Mouse (Mus musculus): ENCODE measurements around the gene Col4a1.

Gene Col4a1

DNA sequence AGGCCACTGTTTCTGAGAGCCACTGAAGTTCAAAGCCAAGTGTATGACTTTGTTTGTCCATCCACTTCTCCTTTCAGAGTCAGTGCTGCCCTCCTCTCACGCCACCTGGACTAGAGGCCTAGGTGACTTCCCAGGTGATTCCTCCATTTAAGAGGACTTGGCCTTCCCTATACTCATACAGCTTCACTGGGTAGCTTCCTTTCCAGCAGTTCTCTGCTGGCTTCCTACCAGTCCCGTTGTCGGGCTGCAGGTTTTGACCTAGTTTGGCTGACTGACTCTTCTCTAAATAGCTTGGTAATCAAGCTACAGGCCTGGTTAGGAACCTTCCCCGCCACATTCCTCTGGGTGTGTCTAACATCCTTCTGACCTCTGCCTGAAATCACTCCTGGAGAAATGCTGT lies 18.9 kb upstream of the Col4a1 start:
- DNase-seq (ENCODE audit: low spot score in 2 of 2), result no peak

DNA sequence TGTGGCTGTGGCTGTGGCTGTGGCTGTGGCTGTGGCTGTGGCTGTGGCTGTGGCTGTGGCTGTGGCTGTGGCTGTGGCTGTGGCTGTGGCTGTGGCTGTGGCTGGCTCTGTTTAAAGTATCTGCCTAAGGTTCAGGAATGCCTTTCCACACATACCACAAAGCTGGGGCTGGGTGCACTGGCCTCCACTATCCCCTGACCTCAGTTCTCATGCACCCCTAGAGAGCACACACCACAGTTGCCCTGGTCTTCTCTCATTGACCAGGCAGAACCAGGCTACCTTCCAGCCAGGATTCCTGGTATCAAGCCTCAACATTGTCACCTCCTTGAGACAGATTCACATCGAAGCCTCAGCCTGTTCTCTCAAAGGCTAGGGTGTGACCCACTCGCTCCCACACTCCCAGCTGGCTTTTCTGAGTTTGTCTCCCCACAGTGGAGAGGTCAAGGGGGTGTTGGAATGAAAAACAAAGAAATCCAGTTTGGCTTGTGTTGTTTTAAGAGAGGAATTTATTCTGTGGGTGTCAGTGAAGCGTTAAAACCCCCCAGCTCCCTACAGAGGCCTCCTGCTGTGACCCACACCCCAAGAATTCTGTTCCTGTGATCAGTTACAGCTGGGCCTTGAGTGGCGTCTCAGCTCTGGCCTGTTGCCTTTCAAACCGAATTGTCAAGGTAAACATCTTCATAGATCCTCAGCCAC lies 15.2 kb upstream of the Col4a1 start:
- no peak for DNase-seq (ENCODE audit: low spot score in 2 of 2)

DNA sequence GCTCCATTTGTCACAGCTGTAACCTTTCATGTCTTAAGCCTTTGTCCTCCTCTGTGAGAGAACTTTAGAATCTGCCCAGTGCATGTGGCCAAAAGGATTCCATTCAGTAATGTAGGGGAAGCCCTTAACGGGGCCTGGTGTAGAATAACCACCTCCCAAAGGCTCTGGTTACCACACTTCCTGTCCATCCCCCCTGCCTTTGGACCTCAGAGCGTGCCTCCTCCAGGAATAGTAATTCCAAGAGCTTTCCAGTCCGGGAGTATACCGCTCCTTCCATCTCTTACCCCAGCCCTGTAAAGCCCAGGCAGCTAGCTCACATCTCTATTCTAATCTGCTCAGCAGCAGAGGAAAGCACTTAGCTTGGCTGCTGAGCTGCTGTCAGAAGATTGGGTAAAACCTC lies 14.7 kb upstream of the Col4a1 start:
- DNase-seq (ENCODE audit: low spot score in 2 of 2), result peak in 1 of 2 experiments; percentile 7

DNA sequence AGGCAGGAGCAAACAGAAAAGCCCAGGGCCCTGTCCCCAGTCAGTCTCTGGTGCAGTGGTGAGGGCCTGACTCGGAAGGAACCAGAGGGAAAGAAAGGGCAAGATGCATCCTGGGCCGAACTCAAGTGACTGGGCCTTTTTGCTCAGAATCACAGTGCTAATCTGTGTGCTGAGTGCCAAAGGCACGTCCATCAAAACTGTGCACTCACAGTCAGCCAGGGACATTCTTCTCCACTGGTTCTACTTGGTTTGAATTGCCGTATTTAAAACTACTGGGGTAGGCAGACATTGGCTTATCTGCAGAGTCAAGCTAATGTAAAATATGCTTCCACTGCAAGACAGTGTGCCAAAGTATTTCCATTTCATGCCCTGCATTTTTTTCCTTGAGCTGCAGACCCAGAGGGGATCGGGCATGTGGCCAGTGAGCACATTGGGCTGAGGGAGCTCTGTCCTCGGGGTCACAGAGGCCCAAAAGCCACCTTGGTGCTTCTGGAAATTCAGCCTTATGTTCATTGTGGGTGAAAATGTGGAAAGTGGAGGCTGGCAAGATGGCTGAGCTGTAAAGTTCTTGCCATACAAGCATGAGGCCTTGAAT lies 12.3 kb upstream of the Col4a1 start:
- DNase-seq (ENCODE audit: low spot score in 2 of 2), result no peak

DNA sequence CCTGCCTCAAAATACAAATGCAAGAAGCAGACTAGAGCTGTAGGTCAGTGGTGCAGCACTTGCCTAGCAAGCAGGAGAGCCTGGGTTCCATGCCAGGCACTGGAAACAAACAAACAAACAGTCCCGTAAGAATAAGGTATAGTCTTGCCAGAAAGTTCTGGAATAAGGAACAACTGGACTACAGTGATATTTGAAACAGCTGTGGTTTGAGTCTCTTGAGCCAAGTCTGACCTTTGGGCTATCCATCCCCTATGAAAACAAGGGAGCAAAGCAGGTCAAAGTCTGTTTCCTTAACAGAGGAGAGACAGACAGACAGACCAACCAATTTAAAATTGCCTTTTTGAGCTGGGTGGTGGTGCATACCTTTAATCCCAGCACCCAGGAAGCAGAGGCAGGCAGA lies 11.1 kb upstream of the Col4a1 start:
- no peak for DNase-seq (ENCODE audit: low spot score in 2 of 2)

DNA sequence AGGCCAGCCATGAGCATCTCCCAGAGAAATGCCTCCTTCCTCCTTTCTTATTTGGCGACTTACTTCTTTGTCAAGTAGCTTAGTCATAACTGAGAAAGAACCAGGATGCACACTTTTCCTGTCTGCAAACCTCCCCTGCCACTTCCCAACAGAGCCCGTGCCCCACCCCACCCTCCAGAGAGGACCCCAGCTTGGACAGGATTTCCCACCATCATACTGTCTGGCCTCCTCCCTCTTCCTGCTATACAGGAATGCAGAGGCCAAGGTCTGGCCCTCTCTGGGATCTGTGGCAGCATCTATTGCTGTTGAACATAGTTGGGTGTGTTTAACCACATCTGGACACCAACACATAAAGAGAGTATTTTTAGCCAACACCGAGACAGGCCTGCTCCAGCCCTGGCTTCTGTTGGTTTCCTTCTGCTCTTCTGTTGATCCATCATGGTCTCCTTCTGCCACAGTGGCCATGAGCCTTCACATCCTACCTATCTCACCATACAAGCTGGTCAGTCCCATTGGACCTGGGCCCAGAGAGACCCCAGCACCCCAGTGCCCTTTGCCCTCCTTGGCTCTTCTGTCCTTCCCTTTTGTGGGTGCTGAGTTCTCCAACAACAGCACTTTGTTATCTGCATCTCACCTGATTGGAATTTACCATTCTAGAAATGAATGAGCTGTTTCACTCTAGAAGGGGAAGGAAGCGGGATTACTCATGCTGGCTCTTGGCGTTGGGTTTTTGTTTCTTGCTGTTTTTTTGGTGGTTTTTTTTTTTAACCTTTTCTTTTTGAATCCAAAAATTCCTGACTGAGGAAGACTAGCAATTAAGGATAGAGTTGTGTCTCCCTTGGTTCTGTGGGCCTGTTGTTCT lies 10.3 kb upstream of the Col4a1 start:
- no peak for DNase-seq (ENCODE audit: low spot score in 2 of 2)

DNA sequence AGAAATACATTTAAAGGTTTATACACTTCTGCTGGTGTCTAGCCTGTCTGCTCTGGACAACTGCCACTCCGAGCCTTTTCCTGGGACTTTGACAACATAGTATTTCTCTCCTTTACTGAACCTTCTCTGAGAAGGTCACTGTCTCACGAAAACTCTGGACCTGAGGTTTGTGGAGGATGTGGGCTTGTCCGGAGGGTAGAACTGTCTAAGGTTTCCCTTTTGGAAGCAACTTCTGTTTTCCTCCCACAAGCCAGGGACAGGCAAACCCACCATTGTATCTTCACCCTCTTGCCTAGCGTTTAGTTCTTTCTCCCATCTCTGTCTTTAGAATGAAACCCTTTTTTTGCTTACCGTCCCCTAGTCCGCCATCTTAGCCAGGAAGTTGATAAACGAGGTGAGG lies 9.2 kb upstream of the Col4a1 start:
- DNase-seq (ENCODE audit: low spot score in 2 of 2), result no peak

DNA sequence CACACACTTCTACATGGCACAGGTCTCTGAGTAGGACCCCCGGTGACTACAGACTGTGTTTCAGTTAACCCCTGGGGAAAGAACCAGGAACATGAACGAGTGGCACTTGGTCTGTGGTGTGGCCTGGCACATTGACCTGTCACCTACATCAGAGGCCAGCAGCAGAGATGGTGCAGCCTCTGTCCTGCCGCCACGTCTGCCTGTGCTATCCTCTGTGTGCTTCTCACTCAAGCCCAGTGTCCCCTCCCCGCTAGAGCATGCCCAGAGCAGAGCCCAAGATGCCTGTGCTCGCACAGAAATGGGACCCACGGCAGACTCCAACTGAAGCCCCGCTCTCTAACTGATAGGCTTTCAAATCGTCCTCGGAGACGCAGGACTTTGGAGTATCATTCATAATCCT lies 6.8 kb upstream of the Col4a1 start:
- DNase-seq (ENCODE audit: low spot score in 2 of 2), result no peak

DNA sequence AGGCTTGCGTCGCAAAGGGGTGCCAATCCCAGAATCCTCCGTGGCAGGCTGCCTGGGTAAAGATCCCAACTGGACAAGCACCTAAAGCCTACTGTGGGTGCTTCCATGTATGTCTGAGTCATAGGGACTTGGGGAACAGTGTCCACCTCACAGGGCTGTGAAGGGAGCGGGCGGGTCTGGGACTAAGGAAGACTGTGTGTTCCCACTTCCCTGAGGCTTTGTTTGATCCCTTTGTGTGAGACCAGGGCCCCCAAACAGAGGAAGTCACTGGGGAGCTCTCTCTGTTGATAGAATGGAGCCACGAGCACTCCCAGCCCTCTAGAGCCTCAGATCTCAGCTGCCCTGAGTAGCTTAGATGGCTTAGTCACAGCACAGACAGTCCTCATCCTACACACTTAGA lies 3.5 kb upstream of the Col4a1 start:
- DNase-seq (ENCODE audit: low spot score in 2 of 2), result no peak

DNA sequence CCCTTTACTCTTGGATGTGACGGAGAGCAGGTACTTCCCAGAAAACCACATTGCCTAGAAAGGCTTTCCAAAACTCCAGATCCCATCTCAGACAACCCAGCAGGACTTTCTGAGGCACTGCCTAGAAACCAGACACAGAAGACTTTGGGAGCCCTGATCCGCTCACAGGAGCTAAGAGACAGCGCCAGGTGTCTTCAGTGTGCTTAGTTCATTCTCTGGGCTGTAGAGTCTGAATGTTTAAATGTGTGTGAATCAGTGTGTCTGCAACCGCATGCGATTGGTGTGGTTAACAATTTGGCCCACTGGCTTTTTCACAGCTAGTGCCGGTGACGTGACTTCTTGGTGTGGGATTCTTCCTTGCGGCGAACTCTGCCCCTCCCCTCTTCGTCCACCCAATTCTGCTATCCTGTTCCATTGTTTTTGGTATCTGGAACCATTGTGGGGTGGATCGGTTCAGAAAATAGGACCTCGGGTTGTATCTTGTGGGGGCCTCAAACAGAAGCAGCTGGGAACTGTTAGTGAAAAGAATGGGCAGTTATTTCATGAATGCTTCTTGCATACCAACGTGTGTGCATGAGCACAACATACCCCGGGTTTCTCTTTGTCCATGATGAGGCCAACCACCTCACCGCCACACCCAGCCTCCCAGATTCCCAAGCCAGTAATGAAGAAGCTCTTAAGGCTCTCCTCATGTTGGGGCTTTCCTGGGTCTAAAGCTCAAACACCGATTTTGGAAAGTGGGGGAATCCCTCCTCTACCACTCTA lies 2.7 kb upstream of the Col4a1 start:
- no peak for DNase-seq (ENCODE audit: low spot score in 2 of 2)

DNA sequence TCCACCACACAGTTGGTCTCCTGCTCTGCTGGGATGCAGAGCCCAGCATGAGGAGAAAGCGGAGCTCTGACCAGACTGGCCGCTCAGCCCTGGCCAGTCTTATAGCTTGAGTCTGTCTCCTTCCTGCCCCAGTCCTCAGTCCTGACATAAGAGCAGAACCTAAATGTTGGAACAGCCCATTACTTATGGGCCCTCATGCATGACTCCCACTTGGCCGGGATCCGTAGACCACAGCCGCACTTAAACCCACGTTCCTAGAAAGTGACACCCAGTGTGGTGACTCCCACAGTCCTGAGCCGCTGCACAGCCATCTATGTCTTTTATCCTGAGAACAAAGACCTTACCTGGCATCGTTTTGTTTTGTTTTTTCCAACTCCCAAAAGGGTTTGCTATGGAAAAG lies 2.0 kb upstream of the Col4a1 start:
- no peak for DNase-seq (ENCODE audit: low spot score in 2 of 2)

DNA sequence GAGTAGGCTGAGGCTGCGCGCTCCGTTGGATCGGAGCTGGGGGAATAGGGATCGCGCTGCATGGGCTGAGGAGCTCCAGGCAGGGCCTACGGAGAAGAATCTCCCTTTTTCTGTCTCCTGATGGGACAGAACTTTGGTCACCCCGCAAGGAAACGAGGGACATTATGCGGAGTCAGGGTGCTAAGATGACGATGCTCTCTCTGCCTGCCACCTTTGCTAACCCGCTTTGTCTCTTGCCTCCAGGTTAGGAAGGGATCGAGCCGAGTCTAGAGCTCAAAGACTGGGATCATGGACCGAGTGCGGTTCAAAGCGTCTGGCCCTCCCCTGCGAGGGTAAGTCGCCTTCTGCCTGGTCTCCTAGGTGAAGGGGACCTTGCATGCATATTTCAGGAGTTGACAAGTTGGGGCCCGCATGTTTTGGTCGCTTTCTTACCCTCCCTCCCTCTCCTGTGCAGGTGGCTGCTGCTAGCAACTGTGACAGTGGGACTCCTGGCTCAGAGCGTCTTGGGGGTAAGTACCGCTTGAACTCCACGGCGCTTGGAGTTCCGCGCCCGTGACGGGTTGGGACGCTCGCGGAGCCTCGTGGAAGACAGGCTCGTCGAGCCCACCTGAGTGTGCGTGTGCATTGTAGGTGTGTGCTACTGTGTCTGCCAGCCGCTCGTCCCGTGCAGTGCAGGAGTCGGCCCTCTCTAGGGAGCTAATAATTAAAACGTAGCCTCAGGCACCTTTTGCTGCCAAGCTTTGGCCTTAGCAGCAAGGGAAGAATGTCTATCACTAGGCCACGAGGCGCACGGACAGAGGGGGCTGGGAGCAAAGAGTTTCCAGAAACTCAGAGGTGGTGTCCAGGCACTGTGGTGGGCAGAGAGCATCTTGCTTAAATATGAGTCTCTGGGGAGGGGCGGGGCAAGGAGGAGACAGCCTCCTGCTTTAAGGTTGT lies 818 bp upstream of the Col4a1 start:
- no peak for DNase-seq (ENCODE audit: low spot score in 2 of 2)

DNA sequence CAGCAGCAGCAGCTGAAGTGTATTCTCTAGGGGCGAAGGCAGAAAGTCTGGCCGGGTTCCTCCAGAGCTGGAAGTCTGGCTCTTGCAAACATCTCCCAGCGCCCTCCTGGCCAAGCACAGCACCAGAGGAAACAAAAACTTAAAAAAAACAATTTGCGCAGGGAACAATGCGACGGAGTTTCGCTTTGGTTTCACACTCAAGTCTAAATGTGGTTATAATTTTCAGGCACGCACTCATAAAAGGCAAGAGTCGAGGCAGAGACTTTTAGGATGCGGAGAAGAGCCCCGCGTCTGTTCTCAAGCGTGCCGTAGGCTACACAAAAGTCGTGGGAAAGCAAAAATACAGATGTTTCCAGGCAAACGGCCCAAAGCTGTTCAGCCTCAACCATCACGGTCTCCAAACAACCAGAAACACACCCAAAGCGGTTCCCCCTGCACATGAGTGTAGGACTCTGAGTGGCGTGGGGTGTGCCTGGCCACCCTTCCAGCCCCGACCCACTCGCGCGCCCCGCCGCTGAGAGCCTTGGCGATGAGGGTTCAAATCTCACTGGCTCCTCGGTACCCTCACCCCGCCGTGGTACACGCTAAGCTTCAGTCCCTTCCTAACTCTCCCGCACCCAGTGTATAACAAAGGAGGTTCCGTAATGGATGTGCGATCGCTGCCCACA lies 811 bp downstream of the Col4a1 start:
- DNase-seq (ENCODE audit: low spot score in 2 of 2), result no peak

DNA sequence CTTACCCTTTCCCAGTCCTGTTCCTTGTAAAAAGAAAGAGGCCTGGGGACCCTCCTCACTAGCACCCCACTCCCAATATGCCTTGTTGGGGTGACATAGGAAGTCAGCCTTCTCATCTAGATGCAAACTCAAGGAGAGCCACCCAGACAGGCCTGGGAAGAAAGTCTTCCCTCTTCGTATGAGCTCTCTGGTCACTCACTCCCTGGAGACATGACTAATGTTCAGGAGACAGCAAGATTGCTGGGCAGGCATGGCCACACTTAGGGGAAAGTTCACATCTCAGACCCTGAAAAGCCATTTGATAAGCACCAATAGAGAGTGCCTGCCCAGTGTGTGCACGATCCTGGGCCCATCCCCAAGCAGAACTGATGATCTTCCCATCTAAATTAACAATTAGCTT lies 2.6 kb downstream of the Col4a1 start:
- DNase-seq (ENCODE audit: low spot score in 2 of 2), result no peak

DNA sequence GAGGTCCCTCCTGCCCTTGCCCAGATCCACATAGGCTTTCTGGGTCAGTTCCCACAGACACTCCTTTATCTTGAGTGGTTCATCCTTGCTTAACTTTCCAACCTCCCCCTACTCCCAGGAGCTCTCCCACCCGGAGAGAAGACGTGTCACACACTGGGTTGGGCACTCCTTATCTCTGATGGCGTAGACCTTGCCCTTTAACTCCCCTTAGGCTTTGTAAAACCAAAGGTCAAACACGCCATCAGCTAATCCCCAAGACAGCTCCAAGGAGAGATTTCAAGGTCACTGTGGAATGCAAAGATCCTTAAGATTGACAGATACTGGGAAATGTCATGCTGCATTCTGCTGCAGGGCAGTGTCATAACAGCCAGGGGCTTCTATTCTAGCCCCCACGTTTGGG lies 3.4 kb downstream of the Col4a1 start:
- no peak for DNase-seq (ENCODE audit: low spot score in 2 of 2)

DNA sequence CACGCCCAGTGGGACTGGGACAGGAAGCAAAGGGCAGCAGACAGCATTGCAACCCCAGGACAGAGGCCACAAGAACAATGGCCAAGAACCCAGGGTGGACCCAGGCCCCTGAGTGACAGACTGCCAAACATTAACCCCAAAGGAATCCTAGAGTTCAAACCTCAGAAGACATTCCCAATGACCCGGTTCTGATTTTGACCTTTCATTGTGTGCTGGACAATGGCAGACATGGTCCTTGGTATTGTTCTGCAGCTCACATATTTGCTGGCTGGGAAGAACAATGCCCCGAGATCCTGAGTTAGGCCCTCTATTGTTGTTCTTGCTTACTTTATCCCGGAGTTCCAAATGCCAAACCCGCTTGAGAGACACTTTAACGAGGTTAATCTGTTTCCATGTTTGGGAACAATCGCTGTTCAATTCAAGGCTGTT lies 4.0 kb downstream of the Col4a1 start:
- DNase-seq (ENCODE audit: low spot score in 2 of 2), result no peak

DNA sequence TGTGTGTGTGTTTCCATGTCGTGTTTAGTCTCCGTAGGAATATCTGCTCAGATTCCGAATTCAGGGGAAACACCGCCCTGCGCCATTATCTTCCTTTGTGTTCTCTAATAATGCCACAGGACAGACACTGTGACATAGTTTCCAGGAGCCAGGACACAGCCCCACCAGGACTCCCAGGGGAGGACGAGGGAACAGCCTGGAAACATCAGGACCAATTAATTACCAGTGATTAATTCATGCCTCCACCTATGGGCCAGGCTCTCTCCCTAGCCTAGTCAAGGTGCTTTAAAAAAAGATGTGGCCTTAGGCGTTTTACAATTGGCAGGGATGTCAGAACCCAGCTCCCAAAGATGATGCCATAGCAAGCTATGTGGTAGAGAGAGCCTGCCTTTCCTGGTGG lies 5.2 kb downstream of the Col4a1 start:
- DNase-seq (ENCODE audit: low spot score in 2 of 2), result no peak

DNA sequence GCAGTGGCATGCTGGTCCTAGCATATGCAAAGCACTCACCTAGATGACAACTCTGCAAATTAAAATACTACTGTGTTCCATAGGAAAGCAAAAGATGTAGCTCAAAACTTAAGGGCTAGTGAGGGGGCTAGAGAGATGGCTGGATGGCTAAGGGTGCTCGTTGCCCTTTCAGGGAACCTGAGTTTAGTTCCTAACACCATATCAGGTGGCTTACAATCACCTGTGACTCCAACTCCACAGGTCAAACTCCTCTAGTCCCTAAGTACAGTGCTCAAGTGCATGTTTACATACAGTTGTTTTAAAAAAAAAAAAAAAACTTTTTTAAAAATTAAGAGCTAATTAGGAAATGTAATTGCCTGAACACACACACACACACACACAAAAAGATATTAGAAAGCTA lies 7.1 kb downstream of the Col4a1 start:
- DNase-seq (ENCODE audit: low spot score in 2 of 2), result no peak

DNA sequence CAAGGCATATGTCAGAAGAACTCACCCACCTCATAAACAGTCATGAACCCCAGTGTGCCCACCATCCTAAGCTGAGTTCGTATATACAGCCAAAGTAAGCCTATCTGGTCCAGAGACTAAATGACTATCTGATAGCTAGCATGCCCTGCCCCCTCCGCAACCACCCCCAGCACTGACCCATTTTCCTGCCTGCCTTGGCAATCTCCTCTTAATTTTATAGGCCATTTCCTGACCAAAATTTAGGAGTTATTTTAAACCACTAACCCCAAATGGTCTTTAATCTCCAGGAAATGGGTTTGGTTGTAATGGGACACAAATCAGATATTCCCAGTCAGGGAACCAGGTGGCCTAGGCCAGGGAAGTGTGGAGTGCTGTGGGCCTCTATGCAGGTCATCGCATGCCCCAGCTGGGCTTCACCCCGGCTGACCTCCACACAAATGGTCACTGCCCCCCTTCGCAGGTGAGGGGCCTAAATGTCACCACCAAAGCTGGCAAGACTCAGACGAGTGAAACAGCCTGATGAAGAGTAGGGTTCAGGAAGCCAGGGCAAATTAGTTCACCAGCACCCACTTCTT lies 8.5 kb downstream of the Col4a1 start:
- no peak for DNase-seq (ENCODE audit: low spot score in 2 of 2)

DNA sequence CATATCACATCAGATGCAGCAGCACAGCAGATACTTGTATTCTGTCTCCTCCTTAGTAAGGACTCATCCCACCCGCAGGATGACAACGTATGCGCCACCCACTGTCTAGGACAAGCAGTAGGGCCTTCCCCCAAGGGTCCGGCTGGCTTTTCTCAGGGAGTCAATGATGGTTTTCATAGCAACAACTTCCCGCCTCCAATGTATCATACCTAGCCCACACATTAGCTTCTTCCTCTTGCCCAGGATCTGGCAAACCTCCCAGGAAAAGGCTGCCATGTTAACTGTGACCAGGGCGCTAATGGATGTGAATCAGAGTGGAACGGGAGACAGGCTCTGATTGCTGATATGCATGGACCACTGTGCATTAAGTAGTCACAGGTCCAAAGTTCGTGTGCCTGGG lies 12.2 kb downstream of the Col4a1 start:
- no peak for DNase-seq (ENCODE audit: low spot score in 2 of 2)
